ENCODE assay signal across 11 mouse cellular contexts in genomic region chr5:112320936-112321335, GRCm38 (mm10). TPM values are rescaled to one million over a fixed set of nuclear protein-coding genes. Genes with fewer than 3 reads are reported as not detected.
DNase-seq lines count a peak whose midpoint lies in the region; ATAC-seq lines count a peak whose summit lies in the region.
"Had no signal": no experiment of that assay in that cellular context is flagged by ENCODE, and none has a peak within 500 bp of the region (broad histone marks: within the 10 kb centered on the region; RNA-seq: fewer than 3 reads in every experiment).

No protein-coding gene starts in this region.

- no peak for ATAC-seq in inflammation-experienced regulatory T-cells, adult 6 months

- peak; percentile 58 for DNase-seq in testis, postnatal 10 days (ENCODE audit: low spot score)
- no peak for DNase-seq in testis, postnatal 14 days (ENCODE audit: low spot score)
- peak; percentile 68 to 85 for DNase-seq in frontal cortex, postnatal 10 days (ENCODE audit: low spot score in 2 of 2)
- DNase-seq in left cerebral cortex, adult 9 months (ENCODE audit: low spot score in 2 of 2): peak; percentile 86 to 92
- DNase-seq in lung, postnatal 25 days (ENCODE audit: low spot score): no peak
- no peak for DNase-seq in adrenal gland, adult (ENCODE audit: inconsistent age in 2 of 2, low spot score in 1 of 2)
- DNase-seq: kidney, adult 9 months; thymus, postnatal 36 days had no signal

RNA-seq across cellular contexts. Expression of gene Tfip11, which starts 5.2 kb away (rescaled TPM):
- polyA plus RNA-seq in inflammation-experienced regulatory T-cells, adult 6 months (2017; shearing (Covaris generic)): 10 to 100 TPM; 14.7 to 26.1 (median 15.3) TPM

RNA-seq across cellular contexts. Expression of gene Srrd, which starts 21.9 kb away (rescaled TPM):
- polyA plus RNA-seq in inflammation-experienced regulatory T-cells, adult 6 months (2017; shearing (Covaris generic)): 1 to 10 TPM; 2.9 to 4.8 (median 4.4) TPM

RNA-seq across cellular contexts. Expression of gene Hps4, which starts 21.9 kb away (rescaled TPM):
- polyA plus RNA-seq in inflammation-experienced regulatory T-cells, adult 6 months (2017; shearing (Covaris generic)): 10 to 100 TPM; 13.9 to 19.0 (median 16.4) TPM

RNA-seq across cellular contexts. Expression of gene Gm6583, which starts 34.9 kb away (rescaled TPM):
- polyA plus RNA-seq in inflammation-experienced regulatory T-cells, adult 6 months (2017; shearing (Covaris generic)): under 1 TPM in 1 of 3 experiments, not detected in 2; 0.25 TPM
- polyA plus RNA-seq: G1E; heart, postnatal 0 days had no signal

RNA-seq across cellular contexts. Expression of gene Tpst2, which starts 44.4 kb away (rescaled TPM):
- polyA plus RNA-seq in inflammation-experienced regulatory T-cells, adult 6 months (2017; shearing (Covaris generic)): 100 to 1,000 TPM in 1 of 3 experiments, 10 to 100 TPM in 2; 59.1 to 111 (median 64.1) TPM

Comparison
In these comparisons a context has a peak if more than half of its experiments do, and no peak if none do; other contexts are left out.
1. DNase-seq: peak in testis, postnatal 10 days (single experiment), frontal cortex, postnatal 10 days (2 of 2) and left cerebral cortex, adult 9 months (2 of 2); none in testis, postnatal 14 days (single experiment), lung, postnatal 25 days (single experiment) and adrenal gland, adult (0 of 2).